Mouse (Mus musculus): ENCODE measurements at regions not wholly inside any gene's neighbourhood (a gene's known extent, or its start where the extent isn't known, plus 50 kb on each side); places are given as distances from the start of the nearest gene placed in this dataset.

DNA sequence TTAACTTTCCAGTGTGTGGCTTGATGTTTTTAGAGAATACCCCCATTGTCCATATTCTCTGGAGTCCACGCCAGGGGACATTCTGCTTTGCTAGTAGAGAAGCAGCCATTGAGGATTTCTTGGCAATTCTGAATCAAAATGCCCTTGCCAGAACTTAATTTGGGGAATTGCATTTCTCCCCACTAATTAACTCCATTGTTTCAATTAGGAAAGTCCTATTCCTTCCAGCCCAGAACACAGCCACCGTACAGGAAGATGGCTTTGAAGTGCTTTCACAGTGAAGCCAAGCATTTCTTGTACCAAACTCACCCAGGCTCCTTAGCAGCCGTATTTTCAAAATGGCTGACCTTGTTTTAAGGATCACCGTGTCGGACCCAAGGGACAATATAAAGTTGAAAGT, 399.4 kb downstream of the Vps13c start:
- intact Hi-C loops (cut with DNase I) = no loop called here
- no peak for DNase-seq

DNA sequence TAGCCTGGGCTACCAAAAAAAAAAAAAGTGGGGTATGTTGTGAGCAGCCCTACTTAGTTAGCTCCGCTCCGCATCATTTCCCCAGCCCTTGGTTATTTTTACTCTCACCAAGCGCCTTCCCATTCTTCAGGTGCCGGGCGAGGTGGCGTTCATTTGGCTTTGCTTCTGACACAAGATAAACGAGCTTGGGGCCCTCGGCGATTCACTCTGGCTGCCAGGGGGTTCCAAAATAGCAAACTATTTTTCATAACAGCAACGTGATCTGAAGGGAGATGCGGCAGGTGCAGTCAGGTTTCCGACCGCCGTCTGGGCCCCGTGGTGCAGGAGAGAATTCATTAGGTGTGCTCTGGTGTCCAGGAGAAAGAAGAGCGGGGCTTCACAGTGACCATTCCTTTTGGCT, 403.6 kb upstream of the Rora start:
- intact Hi-C loops (cut with DNase I) = loop anchor here (5.0 to 10.0 kb wide), 2 partner anchors 395 to 467 kb away; no protein-coding TSS in a partner anchor
- peak in 1 of 2 experiments; percentile 23 for DNase-seq

DNA sequence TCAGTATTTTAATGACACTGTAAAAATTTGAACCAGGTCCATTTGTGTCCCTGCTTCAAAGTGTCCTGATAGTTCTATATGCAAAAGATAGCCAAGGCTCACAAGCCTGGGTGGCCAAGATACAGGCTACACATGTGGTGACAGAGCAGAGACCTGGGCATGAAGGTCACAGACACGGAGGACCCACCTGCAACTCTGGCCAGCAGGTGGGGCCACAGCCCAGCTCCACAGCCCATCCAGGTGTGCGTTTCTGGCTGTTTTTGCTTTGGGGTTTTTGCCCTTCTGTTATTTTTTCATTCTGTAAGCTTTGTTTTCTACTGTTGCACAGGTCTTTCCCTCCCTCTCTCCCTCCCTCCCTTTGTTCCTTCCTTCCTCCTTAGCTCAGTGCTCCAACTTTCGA, 399.4 kb upstream of the Rora start:
- intact Hi-C loops (cut with DNase I) = loop anchor here (5.0 to 10.0 kb wide), 2 partner anchors 391 to 463 kb away; no protein-coding TSS in a partner anchor
- peak in 1 of 2 experiments; percentile 4 for DNase-seq

DNA sequence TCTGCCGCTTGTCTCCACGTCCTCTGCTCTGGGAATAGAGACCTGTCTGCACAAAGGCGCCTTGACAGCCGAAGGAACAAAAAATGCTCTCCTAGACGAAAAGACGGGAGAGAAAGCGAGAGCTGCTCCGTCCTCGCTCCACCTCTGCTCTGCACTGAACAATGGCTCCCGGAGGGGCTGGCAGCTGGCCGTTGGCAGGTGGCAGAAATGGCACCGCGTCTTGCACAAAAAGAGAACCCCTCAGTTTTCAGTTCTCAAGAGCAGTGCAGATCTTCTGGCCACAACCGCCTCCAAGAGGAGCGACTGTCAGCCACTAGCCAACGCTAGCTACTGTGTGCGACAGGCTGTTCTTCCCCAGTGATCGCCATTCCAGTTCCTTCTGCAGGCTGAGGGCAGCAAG, 385.0 kb upstream of the Rora start:
- DNase-seq = no peak
- intact Hi-C loops (cut with DNase I) = no loop called here

DNA sequence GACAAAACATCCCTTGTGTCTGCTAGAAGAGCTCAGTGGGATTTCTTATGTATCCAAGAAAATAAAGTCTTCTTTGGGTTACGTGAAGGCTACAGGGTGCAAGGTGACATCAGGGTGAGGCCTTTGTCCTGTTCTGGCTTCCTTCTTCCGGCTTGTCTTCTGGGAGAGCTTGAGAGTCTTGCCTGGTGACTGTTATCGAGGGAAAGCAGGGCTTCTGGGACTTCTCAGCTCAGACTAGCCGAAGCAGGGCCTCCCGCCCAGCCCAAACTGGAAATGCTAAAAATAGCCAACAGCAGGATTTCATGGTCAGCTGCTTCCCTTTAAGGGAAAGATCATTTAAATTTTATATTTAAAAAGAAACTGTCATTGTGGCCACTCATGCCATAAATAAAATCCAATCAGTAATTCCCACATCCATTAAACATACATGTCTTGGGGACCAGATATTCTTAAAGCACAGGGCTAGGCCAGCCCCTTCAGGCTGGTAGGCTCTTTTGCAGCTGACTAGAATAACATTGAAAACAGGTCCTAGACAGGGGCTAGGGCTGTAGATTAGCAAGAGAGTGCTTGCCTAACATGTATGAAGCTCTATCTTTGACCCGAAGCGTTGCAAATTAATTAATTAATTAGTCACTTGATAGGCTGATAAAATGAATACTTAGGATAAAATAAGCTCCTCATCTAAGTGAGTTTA, 351.2 kb upstream of the Rora start:
- intact Hi-C loops (cut with DNase I) = no loop called here
- peak in 1 of 2 experiments; percentile 18 for DNase-seq

DNA sequence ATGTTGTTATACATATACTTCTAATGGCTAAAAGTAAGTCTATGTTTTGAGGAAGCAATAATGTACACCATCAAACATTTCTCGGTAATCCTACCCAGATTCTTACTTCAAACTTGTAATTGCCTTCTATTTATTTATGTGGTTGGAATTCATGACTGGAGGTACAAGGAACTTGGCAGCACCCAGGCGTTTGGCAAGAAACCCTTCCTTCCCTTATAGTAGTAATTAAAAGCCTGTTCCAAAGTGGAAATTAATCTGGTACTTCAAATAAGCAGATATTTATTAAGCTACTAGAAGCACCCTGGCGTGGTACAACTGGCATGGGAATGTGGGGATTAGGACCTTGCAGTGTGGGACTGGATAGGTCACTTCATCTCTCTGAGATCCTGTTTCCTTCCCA, 322.9 kb upstream of the Rora start:
- DNase-seq = no peak
- intact Hi-C loops (cut with DNase I) = no loop called here

DNA sequence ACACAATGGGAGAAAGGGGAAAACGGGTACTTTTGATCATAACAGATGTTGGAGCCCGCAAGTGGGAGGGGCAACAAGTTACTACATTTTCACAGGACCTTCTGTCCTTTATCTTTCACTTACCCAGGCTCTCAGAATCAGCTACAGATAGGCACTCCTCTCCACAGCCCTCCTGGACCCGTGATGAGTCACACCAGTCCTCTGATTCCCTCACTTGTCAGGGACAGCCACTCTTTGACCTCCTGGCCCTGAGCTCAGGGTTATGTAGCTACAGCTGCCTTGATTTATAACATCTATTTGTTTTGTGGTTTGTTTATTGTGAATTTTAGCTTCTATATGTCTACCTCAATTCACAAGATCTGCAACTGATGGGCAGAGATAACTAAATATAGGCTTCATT, 312.7 kb upstream of the Rora start:
- DNase-seq = no peak
- intact Hi-C loops (cut with DNase I) = no loop called here

DNA sequence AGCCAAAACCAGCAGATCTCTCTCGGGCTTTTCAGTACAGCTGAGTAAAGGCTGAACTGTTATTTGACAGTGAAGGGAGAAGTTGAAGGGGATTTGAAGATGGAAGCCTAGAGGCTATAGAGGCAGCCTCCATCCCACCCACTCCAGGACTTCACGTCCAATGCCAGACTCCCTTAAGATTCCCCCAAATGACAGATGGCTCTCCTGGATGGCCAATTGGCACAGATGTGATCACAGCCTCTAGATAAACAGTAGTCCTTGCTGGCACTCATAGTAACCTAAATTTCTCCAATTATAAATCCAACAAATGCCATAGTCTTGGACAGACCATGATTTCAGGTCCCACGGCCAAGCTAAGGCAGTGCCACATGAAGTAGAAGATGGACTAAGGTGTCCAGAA, 312.1 kb upstream of the Rora start:
- intact Hi-C loops (cut with DNase I) = no loop called here

DNA sequence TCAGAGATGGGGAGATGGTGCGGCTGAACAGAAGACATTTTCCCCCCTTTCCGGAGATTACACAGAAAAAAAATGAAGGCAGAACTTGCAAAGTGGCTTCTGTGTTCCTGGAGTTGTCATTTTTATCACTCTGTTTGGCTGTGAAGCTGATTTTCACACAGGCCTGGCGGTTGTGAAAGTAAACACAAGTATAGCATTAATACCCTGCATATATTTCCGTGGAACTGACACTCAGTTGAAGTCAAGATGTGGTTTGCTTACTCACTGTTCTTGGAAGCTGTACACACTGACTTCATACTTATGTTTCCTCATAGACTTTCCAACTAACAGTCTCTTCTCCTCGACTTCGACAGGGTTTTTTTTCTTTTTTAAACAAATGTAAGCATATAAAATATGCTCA, 306.2 kb upstream of the Rora start:
- DNase-seq = no peak
- intact Hi-C loops (cut with DNase I) = no loop called here

More for the DNA sequence above, 312.1 kb upstream of the Rora start:
- no peak for DNase-seq

DNA sequence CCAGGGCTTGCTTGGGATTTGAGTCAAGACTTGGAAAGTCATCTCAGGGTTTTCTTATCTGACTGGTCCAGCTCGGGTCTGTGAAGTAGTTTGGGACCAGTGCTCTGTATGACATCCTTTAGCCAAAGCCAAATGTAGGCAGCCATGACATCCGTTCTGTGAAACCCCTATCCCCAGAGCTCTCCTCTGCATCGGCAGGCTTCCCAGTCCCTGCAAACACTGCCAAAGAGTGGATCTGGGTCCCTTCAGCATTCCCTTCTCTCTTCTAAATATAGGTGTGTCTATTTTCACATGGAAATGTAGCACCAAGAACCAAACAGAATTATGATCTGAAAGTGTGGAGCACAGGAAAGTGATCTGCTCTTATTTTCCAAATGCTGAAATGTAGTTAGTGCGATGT, 302.1 kb upstream of the Rora start:
- intact Hi-C loops (cut with DNase I) = no loop called here
- DNase-seq = peak in 1 of 2 experiments; percentile 20

DNA sequence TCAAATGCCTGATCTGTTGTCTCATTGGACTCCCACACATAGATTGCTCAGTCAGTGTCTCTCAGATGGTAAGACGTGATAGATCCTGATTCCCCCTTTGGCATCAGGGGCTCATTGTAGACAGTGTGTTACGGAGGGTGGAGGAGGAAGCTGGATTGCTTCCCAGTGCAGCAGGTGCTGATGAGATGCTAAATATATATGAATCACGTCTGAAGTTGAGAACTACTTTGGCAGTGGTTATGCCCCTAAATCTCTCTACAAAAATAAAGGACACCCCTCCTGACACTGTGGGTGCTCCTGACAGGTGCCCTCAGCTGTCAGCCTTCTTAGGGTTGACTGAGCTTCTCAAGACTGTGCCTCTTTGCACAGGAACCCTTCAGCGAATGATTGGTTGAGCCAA, 299.1 kb upstream of the Rora start:
- no peak for DNase-seq
- intact Hi-C loops (cut with DNase I) = no loop called here

DNA sequence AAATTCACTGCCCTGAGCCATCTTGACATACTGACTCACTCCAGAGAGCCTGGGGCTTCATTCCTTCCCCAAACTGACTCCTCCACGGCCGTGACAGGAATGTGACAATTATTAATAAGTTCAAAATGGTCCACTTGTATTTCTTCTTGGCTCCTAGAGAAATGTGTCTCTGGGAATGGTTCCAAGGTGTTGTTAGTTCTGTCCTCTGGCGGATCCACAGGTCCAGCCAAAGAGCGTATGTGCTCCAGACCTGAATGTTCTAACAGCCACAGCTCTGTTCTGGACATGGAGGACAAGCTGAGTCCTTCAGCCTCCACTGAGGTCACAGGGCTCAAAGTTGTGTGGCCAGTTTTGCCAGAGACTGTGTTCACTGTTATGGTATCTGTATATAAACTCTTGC, 297.5 kb upstream of the Rora start:
- DNase-seq = no peak
- intact Hi-C loops (cut with DNase I) = no loop called here

DNA sequence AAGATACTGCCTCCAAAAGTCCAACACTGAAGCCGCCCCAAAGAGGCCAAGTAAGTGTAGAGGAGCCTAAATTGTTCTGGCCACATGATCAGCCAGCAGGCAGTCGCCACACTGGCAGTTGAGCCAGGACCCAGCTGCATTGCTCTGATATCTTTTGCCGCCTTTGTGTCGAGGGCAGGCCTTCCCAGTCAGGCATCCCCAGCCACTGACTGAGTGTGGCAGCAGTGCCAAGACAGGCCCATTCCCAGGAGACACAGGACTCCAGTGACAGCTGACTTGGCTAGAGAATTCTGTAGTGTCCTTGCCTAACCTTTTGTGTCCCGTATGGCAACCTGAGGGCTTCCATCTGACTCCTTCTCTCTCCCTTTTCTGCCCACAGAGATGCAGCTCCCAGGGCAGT, 296.4 kb upstream of the Rora start:
- peak; percentile 41 to 51 for DNase-seq
- intact Hi-C loops (cut with DNase I) = no loop called here

DNA sequence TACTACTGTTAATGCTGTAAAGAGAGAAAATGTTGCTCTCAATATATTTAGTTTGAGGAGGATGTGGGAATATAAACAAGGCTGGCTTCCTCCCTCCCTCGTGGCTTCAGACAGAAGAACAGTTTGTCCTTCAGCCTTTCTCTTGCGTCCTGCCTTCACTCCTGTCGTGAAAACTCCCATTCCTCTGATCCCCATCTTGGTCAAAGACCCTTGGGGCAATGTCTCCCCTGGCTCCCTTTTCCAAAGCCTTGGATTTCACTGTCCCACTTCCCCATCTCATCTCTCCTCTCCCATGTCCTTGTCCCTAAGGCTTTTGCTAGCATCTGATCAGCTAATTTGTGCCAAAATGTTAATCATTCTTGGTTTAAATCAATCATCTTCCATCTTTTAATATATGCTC, 286.6 kb upstream of the Rora start:
- no peak for DNase-seq
- intact Hi-C loops (cut with DNase I) = no loop called here

DNA sequence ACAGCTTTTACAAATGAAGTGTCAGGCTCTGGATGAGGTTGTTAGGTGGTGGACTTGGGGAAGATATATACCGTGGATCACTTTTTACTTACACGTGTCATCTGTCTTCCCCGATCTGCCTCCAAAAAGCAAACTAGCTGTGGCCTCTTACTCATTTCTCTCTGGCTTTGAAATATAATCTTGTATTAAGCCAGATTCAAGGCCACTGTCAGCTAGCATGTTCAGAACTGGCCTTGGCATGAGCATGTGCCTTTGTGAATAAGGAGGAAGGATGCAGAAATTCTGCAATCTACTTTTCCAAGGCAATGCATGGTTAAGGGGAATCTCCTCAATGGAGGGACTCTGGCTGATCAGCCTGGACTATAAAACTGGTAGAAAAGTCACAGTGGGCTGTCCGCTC, 286.0 kb upstream of the Rora start:
- DNase-seq = no peak
- intact Hi-C loops (cut with DNase I) = no loop called here

DNA sequence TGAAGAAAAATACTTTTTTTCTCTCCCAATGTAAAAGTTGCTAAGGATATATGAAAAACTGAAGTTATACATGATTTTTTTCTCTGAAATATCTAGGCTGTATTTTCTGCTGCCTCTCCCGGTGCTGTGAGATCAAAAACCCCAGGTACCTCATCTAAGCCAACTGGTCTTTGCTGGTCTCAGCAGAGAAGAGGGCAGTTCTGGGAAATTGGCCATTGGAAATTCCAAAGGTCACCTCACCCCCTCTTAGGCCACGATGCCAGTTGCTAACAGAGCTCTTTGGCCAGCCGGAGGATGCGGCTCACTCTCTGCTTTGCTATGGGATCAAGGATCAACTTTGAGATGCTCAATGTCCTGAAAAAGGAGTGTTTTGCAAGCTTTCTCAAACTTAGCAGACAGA, 280.9 kb upstream of the Rora start:
- no peak for DNase-seq
- intact Hi-C loops (cut with DNase I) = no loop called here

DNA sequence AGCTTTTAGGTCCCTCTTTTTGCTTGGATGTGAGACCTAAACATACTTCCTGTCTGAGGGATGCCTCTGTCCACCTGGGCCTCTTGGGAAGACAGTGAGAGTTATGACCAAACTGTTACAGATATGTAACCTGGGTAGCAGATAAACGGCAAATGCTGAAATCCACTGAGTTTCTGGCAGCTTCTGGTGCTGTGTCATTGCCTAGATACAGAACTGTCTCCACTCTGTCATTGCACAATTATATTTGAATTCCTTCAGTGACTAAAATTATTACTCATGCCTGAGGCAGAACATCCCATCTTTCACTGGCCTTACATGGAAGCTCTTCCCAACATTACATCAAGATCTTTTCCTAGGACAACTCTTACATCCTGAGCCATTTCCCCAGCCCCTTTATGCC, 277.4 kb upstream of the Rora start:
- DNase-seq = no peak
- intact Hi-C loops (cut with DNase I) = no loop called here

DNA sequence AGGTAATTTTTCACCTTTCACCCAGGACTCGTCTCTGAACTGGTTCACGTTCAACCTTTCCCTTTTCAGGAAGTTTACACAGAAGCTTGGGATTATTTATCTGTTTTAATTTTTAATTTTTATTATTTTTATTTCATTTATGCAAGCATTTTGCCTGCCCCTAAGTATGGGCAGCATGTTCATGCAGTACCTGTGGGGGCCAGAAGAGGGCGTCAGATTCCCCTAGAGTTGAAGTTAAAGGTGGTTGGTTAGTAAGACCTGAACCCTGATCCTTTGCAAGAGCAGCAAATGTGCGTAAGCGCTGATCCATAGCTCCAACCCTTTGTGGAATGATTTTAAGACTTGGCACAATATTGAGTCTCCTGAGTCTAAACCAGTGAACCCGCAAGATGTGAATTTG, 271.7 kb upstream of the Rora start:
- intact Hi-C loops (cut with DNase I) = no loop called here
- no peak for DNase-seq

DNA sequence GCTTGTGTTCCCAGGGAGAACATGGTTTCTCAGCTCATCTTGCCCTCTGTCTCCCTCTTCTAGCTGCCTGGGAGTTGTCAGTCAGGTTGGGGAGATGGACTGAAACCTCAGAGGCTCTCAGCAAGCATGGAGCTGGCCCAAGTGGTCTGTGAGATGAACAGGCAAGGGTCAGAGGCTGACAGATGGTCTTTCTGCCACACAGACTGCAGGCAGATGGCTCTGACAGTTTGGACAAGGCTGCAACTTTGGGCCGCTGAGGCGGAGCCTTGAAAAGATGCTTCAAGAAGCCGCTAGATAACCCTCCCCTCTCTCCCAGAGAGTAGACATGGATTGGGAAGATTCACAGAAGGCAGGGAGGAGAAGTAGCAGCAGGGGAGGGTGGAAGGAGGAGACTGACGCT, 252.7 kb upstream of the Rora start:
- intact Hi-C loops (cut with DNase I) = no loop called here
- DNase-seq = no peak

DNA sequence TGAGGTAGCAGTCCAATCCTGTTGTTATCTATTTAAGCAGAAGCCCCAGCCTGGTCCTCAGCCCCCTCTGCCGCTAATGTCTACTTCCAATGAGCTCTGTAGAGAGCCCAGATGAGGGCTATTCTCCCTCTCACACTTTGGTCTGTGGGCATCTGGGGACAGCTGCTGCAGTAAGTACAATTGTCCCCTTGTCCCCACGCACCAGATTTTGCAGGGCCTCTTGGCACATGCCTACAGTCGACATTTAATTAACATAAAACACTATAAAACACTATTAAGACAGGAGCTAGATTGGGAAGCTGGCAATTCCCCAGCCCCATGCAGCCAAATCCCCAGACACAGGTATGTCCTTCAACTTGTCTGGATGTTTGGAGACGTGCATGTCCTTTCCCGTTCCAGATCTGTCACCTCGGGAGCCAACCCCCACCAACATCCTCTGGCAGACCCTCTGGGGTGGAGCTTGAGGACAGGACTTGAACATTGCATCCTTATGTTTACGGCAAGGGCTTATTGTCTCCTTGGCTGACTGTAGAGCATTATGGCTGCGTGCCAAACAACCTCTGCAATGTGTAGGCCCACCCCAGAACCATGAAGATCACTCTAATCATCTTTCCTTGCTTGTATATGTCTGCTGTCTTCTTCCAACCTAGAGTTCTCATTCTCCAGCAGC, 251.3 kb upstream of the Rora start:
- DNase-seq = no peak
- intact Hi-C loops (cut with DNase I) = no loop called here

DNA sequence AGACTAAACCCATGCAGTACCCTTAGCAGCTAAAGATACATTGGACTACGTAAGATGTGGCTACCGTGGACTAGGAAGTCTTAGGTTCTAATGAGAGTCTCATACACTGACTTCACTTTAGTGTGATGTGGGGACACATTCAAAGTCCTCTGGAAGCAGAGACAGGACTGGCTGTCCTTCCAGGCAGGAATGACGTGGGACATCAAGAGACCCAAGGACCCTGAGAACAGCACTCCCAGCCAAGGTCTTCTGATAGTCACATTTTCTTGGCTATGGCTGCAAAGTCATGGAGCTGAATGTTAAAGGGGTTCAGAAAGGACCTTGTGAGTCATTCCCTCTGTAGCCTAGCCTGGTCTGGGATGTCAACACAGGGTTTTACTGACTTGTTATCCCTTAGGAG, 250.6 kb upstream of the Rora start:
- DNase-seq = no peak
- intact Hi-C loops (cut with DNase I) = no loop called here

DNA sequence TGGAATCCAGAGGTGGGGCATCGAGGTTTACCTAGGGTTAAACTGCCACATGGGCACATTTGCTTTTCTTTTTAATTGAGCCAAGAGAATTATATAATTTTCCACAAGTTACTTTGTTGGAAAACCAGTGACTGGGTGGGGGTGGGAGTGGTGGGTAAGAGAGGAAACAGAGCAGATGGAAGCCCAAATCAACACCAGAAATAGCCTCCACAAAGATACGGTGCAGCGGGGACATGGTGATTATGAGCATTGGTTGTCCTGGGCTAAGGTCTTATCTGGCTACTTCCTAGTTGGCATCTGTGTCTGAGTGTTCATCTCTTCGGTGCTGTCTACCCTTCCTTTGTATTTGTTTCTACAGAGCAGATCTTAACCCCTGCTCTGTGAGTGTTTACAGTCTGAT, 250.1 kb upstream of the Rora start:
- intact Hi-C loops (cut with DNase I) = no loop called here
- DNase-seq = no peak

DNA sequence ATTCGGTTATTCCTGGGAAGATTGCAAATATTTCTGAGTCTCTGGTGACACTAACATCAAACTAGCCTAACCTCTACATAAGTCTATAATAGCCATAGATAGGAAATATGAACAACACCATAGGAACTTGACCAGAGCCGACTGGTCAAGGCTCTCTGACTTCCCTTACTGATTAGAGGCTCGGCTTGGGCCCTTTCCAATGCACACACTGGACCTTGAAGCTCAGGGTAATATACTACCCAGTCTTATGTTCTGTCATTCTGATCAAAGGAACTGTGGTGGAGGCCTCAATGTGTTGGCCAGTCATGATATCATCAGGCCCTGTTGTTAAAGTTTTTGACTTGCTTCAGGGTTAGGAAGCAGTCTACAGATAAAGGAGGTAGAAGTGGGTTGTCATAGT, 243.8 kb upstream of the Rora start:
- DNase-seq = no peak
- intact Hi-C loops (cut with DNase I) = no loop called here

Measured in gastrocnemius, postnatal 36 days (tissue).